Comparison of ENCODE assay signal across 9 mouse cellular contexts in the genomic region with DNA sequence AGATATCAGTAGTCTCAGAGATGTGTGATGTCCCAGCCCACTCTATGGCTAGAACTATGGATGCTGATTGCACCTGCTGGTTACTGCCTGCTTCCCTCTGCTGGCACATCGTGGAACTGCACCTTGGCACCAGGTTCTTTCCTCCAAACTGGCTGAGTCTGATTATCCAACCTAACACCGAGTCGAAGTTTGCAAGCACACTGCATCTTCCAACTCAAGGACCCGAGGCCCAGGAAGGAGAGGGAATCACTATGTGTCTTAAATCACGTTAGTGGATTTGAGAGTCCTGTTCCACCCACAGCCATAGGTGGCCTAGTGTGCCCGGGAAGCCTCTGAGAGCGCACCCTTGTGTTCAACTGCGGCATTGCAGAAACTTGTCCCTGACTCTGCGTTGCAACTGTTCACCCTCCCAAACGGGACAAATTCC. TPM values are rescaled to one million over a fixed set of nuclear protein-coding genes. Genes with fewer than 3 reads are reported as not detected.
DNase-seq lines count a peak whose midpoint lies in the region; ATAC-seq and TF ChIP-seq lines count a peak whose summit lies in the region.
"Had no signal": no experiment of that assay in that cellular context is flagged by ENCODE, and none has a peak within 500 bp of the region (broad histone marks: within the 10 kb centered on the region; RNA-seq: fewer than 3 reads in every experiment).

No protein-coding gene starts in this region.

- H3K4me1 ChIP-seq in liver, embryonic 12.5 days, result no peaks in the 10 kb centered on the region
- peaks cover 8% of the 10 kb centered on the region; the same call in 1 of the 2 replicates for H3K4me1 ChIP-seq in midbrain, postnatal 0 days (ENCODE audit: insufficient read depth, low read length)

- no peak overlapping the region for H3K4me3 ChIP-seq in liver, embryonic 12.5 days
- no peak overlapping the region for H3K4me3 ChIP-seq in midbrain, postnatal 0 days (ENCODE audit: low read depth, low read length)
- H3K4me3 ChIP-seq: embryonic facial prominence, embryonic 12.5 days had no signal

- no peaks in the 10 kb centered on the region for H3K36me3 ChIP-seq in liver, embryonic 12.5 days
- H3K36me3 ChIP-seq in midbrain, postnatal 0 days (ENCODE audit: insufficient read depth, low read length), result no peaks in the 10 kb centered on the region
- H3K36me3 ChIP-seq: embryonic facial prominence, embryonic 12.5 days had no signal

- H3K9ac ChIP-seq in liver, embryonic 12.5 days, result no peak overlapping the region
- H3K9ac ChIP-seq in midbrain, postnatal 0 days (replicated peaks; ENCODE audit: low read length, poor library complexity, severe bottlenecking), result no peak overlapping the region
- H3K9ac ChIP-seq: embryonic facial prominence, embryonic 12.5 days had no signal

- H3K27ac ChIP-seq in liver, embryonic 12.5 days, result no peak overlapping the region
- no peak overlapping the region for H3K27ac ChIP-seq in midbrain, postnatal 0 days (ENCODE audit: low read depth, low read length)
- H3K27ac ChIP-seq: embryonic facial prominence, embryonic 12.5 days had no signal

- intact Hi-C loops in left cerebral cortex, postnatal 10 days (cut with DNase I), result no loop called here

- no peak for ATAC-seq in liver, embryonic 12.5 days
- ATAC-seq in midbrain, postnatal 0 days (ENCODE audit: low FRiP score), result no peak

- TF ChIP-seq CTCF in midbrain, postnatal 0 days (IDR thresholded peaks at IDR 0.05), result peak; percentile 87

- 13% methylated on average over 10 of the region's 10 CpGs for WGBS in liver, embryonic 12.5 days (ENCODE audit: insufficient replicate concordance)
- WGBS in midbrain, postnatal 0 days, result 12% methylated on average over 10 of the region's 10 CpGs

- no peaks in the 10 kb centered on the region for H3K9me3 ChIP-seq in liver, embryonic 12.5 days (replicated peaks)
- H3K9me3 ChIP-seq in midbrain, postnatal 0 days (ENCODE audit: low read length), result no peaks in the 10 kb centered on the region
- H3K9me3 ChIP-seq: embryonic facial prominence, embryonic 12.5 days had no signal

- no peaks in the 10 kb centered on the region for H3K27me3 ChIP-seq in liver, embryonic 12.5 days (replicated peaks)
- H3K27me3 ChIP-seq in midbrain, postnatal 0 days (ENCODE audit: insufficient read depth, low read length), result no peaks in the 10 kb centered on the region
- H3K27me3 ChIP-seq: embryonic facial prominence, embryonic 12.5 days had no signal

- DNase-seq in liver, result peak; percentile 77
- peak; percentile 73 for DNase-seq in cerebellum, adult 11-12 months
- DNase-seq in forelimb bud, embryonic 11.5 days (ENCODE audit: low read depth, low spot score), result peak; percentile 72
- DNase-seq in induced T-regulatory cell, adult 2 months (ENCODE audit: low read depth), result peak; percentile 85
- peak; percentile 60 to 86 for DNase-seq in left cerebral cortex, postnatal 10 days (ENCODE audit: extremely low spot score in 1 of 2, low spot score in 2 of 2)
- DNase-seq in midbrain, postnatal 0 days (ENCODE audit: low spot score), result peak; percentile 85
- peak; percentile 40 to 52 for DNase-seq in spleen, postnatal 36 days (ENCODE audit: low spot score in 2 of 2)

- H3K4me2 ChIP-seq in liver, embryonic 12.5 days, result no peak overlapping the region
- no peak overlapping the region for H3K4me2 ChIP-seq in midbrain, postnatal 0 days (ENCODE audit: low read depth, low read length, poor library complexity, severe bottlenecking)
- H3K4me2 ChIP-seq: embryonic facial prominence, embryonic 12.5 days had no signal

RNA-seq across cellular contexts. Expression of a gene that starts 17.3 kb away (rescaled TPM):
- 3.4 and 3.5 TPM in 2 replicates for polyA plus RNA-seq in liver, embryonic 12.5 days (2016; fragmentation: Nextera tagmentation; extraction: Ambion mirVana)
- 10 to 100 TPM; 38.1 to 40.0 TPM for total RNA-seq in left cerebral cortex, postnatal 10 days (2021)
- 49.7 and 53.4 TPM in 2 replicates for total RNA-seq in midbrain, postnatal 0 days (2014; rRNA removed)
- 38.5 and 41.8 TPM in 2 replicates for polyA plus RNA-seq in midbrain, postnatal 0 days (2015; fragmentation: Nextera tagmentation; extraction: Ambion mirVana)
